Mouse (Mus musculus) limb, embryonic 14.5 days (tissue): Measurements from ENCODE around the gene Pam. TPM values are rescaled to one million over a fixed set of nuclear protein-coding genes. Genes with fewer than 3 reads are reported as not detected.

ENCODE experiments used
- ATAC-seq: fragments of 200-750 bp; cut with Nextera tagmentation; 2 replicates; pipeline ENCODE4 v1.8.0; 2017; ENCODE audit warnings: low read depth, moderate number of reproducible peaks, moderate TSS enrichment; ENCODE audit not compliant: low FRiP score
- DNase-seq: peaks from one replicate; pipeline ENCODE4 v3.0.0-alpha.2; 2015; ENCODE audit warnings: low spot score
- H3K27ac ChIP-seq: fragments of 300-500 bp; sonication (generic); replicated peaks from 2 replicates; pipeline ENCODE4 v1.5.1; 2014; ENCODE audit warnings: low read depth, mild to moderate bottlenecking, low read length, moderate library complexity, mixed read lengths
- H3K27me3 ChIP-seq: fragments of 300-500 bp; sonication (generic); 2 replicates; pipeline ENCODE4 v1.6.1; 2014; ENCODE audit warnings: low read length, mixed read lengths; ENCODE audit not compliant: control insufficient read depth, insufficient read depth
- H3K36me3 ChIP-seq: fragments of 300-500 bp; sonication (generic); 2 replicates; pipeline ENCODE4 v1.6.1; 2014; ENCODE audit warnings: mild to moderate bottlenecking, low read length, moderate library complexity, mixed read lengths; ENCODE audit not compliant: control insufficient read depth, insufficient read depth
- H3K4me1 ChIP-seq: fragments of 300-500 bp; sonication (generic); 2 replicates; pipeline ENCODE4 v1.6.1; 2014; ENCODE audit warnings: antibody characterized with exemption, low read length, mixed read lengths; ENCODE audit not compliant: control insufficient read depth, insufficient read depth
- H3K4me2 ChIP-seq: fragments of 300-500 bp; sonication (generic); replicated peaks from 2 replicates; pipeline ENCODE4 v1.6.1; 2014; ENCODE audit warnings: low read depth, mild to moderate bottlenecking, low read length, moderate library complexity; ENCODE audit not compliant: severe bottlenecking
- H3K4me3 ChIP-seq: fragments of 300-500 bp; sonication (generic); replicated peaks from 2 replicates; pipeline ENCODE4 v1.5.1; 2014; ENCODE audit warnings: low read length
- H3K9ac ChIP-seq: fragments of 300-500 bp; sonication (generic); 2 replicates; pipeline ENCODE4 v1.6.1; 2014; ENCODE audit warnings: mild to moderate bottlenecking, low read depth, low read length, moderate library complexity; ENCODE audit not compliant: severe bottlenecking
- H3K9me3 ChIP-seq: fragments of 300-500 bp; sonication (generic); 2 replicates; pipeline ENCODE4 v1.6.1; 2016; ENCODE audit warnings: low read length; ENCODE audit not compliant: control insufficient read depth
- POLR2A ChIP-seq: fragments of 200-500 bp; IDR thresholded peaks from 2 replicates; pipeline ENCODE4 v1.8.0; 2012; ENCODE audit warnings: inconsistent platforms, mild to moderate bottlenecking, moderate library complexity, borderline replicate concordance; ENCODE audit not compliant: insufficient read depth, insufficient read length; ENCODE audit errors: extremely low read depth
- WGBS: fragments of 180-500 bp; shearing (Covaris S2); extraction: QIAGEN DNeasy Blood & Tissue Kit; methylation state at CpG from one replicate; pipeline ENCODE4 v1.1.7; 2014; 5-methylcytosine and 5-hydroxymethylcytosine counted together
- polyA plus RNA-seq, 2 experiments: library from polyadenylated mRNA; depleted of rRNA in 1 of 2; stranded (reverse) in 1 of 2; unstranded in 1 of 2; fragments of >200 nt; fragmentation: Nextera tagmentation in 1 of 2; extraction: Ambion mirVana in 1 of 2; gene quantifications; 2 replicates each; pipeline versions ENCODE4 v1.2.1 to v1.2.3; 2012 to 2014

Gene Pam
- polyA plus RNA-seq, 2 experiments: 37.8 to 54.1 TPM

GRCm38 (mm10) chr1:98099441-98099840 lies 4.0 kb upstream of the Pam start:
- DNase-seq (no peak), ATAC-seq (no peak)
- Histone ChIP-seq H3K4me2 (no peak overlapping the region), H3K9me3 (0 out of 2 replicates have a peak, but pooled peaks cover 4% of the 10 kb centered on the region), H3K36me3 (no peaks in the 10 kb centered on the region), H3K4me1 (0 out of 2 replicates have a peak, but pooled peaks cover 6% of the 10 kb centered on the region), H3K27me3 (no peaks in the 10 kb centered on the region), H3K4me3 (no peak overlapping the region), H3K27ac (no peak overlapping the region), H3K9ac (no peak overlapping the region)
- TF ChIP-seq POLR2A: no peak
- WGBS: 31% methylated on average over 4 of the region's 4 CpGs

GRCm38 (mm10) chr1:98097957-98098729 lies 2.7 kb upstream of the Pam start:
- ATAC-seq: no peak
- WGBS: 87% methylated on average over 11 of the region's 11 CpGs
- Histone ChIP-seq H3K9me3 (0 out of 2 replicates have a peak, but pooled peaks cover 1% of the 10 kb centered on the region), H3K27ac (no peak overlapping the region), H3K27me3 (no peaks in the 10 kb centered on the region), H3K4me1 (0 out of 2 replicates have a peak, but pooled peaks cover 6% of the 10 kb centered on the region), H3K36me3 (no peaks in the 10 kb centered on the region), H3K4me2 (no peak overlapping the region), H3K4me3 (no peak overlapping the region), H3K9ac (no peak overlapping the region)
- DNase-seq: no peak
- TF ChIP-seq POLR2A: no peak

GRCm38 (mm10) chr1:98096396-98096935 lies 1.0 kb upstream of the Pam start:
- no peak for DNase-seq
- no peak for ATAC-seq
- Histone ChIP-seq H3K4me3 (no peak overlapping the region), H3K9ac (no peak overlapping the region), H3K27me3 (no peaks in the 10 kb centered on the region), H3K9me3 (no peaks in the 10 kb centered on the region), H3K36me3 (no peaks in the 10 kb centered on the region), H3K4me1 (0 out of 2 replicates have a peak, but pooled peaks cover 6% of the 10 kb centered on the region), H3K27ac (no peak overlapping the region), H3K4me2 (no peak overlapping the region)
- WGBS: 71% methylated on average over 1 of the region's 1 CpGs
- no peak for TF ChIP-seq POLR2A

- no peak for DNase-seq
- WGBS: 31% methylated on average over 9 of the region's 9 CpGs
- no peak for ATAC-seq
- H3K4me3 ChIP-seq: peak overlapping the region; percentile 81
- no peak for TF ChIP-seq POLR2A
- H3K4me1 ChIP-seq: 0 out of 2 replicates have a peak, but pooled peaks cover 6% of the 10 kb centered on the region
- no peaks in the 10 kb centered on the region for H3K9me3 ChIP-seq
- no peaks in the 10 kb centered on the region for H3K36me3 ChIP-seq
- peak overlapping the region; percentile 79 for H3K9ac ChIP-seq
- no peaks in the 10 kb centered on the region for H3K27me3 ChIP-seq
- peak overlapping the region; percentile 69; the same call in 1 of the 2 replicates for H3K27ac ChIP-seq
- peak overlapping the region; percentile 78 for H3K4me2 ChIP-seq
These were observed 515 bp upstream of the Pam start for GRCm38 (mm10) chr1:98095991-98096330.

GRCm38 (mm10) chr1:98094811-98095245 lies 618 bp downstream of the Pam start:
- peak overlapping the region; percentile 79 for H3K9ac ChIP-seq
- WGBS: 0% methylated on average over 20 of the region's 20 CpGs
- H3K27ac ChIP-seq: peak overlapping the region; percentile 69
- no peaks in the 10 kb centered on the region for H3K36me3 ChIP-seq
- no peaks in the 10 kb centered on the region for H3K9me3 ChIP-seq
- H3K4me3 ChIP-seq: peak overlapping the region; percentile 81
- no peaks in the 10 kb centered on the region for H3K27me3 ChIP-seq
- H3K4me1 ChIP-seq: 0 out of 2 replicates have a peak, but pooled peaks cover 6% of the 10 kb centered on the region
- peak overlapping the region; percentile 78 for H3K4me2 ChIP-seq
- DNase-seq (peak; percentile 41), ATAC-seq (peak; percentile 51)
- TF ChIP-seq POLR2A: no peak
